Mouse (Mus musculus) neural tube, embryonic 14.5 days (tissue): Measurements from ENCODE around the gene Efhd1. TPM values are rescaled to one million over a fixed set of nuclear protein-coding genes. Genes with fewer than 3 reads are reported as not detected.

Source experiments
- ATAC-seq: fragments of 200-750 bp; cut with Nextera tagmentation; 2 replicates; pipeline ENCODE4 v1.8.0; 2017; ENCODE audit warnings: low read depth, mild to moderate bottlenecking, moderate TSS enrichment, moderate library complexity
- H3K27ac ChIP-seq: fragments of 300-500 bp; sonication (generic); 2 replicates; pipeline ENCODE4 v1.5.1; 2014; ENCODE audit warnings: low read depth, mild to moderate bottlenecking, control low read depth, low read length, moderate library complexity, mixed read lengths
- H3K27me3 ChIP-seq: fragments of 300-500 bp; sonication (generic); 2 replicates; pipeline ENCODE4 v1.6.1; 2014; ENCODE audit warnings: low read length; ENCODE audit not compliant: control insufficient read depth, insufficient read depth
- H3K36me3 ChIP-seq: fragments of 300-500 bp; sonication (generic); 2 replicates; pipeline ENCODE4 v1.6.1; 2014; ENCODE audit warnings: low read length, mixed read lengths; ENCODE audit not compliant: control insufficient read depth, insufficient read depth
- H3K4me1 ChIP-seq: fragments of 300-500 bp; sonication (generic); 2 replicates; pipeline ENCODE4 v1.6.1; 2014; ENCODE audit warnings: low read length; ENCODE audit not compliant: control insufficient read depth, insufficient read depth
- H3K4me2 ChIP-seq: fragments of 300-500 bp; sonication (generic); 2 replicates; pipeline ENCODE4 v1.6.1; 2014; ENCODE audit warnings: mild to moderate bottlenecking, low read depth, low read length, control low read depth
- H3K4me3 ChIP-seq: fragments of 300-500 bp; sonication (generic); 2 replicates; pipeline ENCODE4 v1.5.1; 2014; ENCODE audit warnings: low read depth, low read length, control low read depth, mixed read lengths
- H3K9ac ChIP-seq: fragments of 300-500 bp; sonication (generic); replicated peaks from 2 replicates; pipeline ENCODE4 v1.6.1; 2014; ENCODE audit warnings: low read depth, mild to moderate bottlenecking, control low read depth, low read length, mixed read lengths
- H3K9me3 ChIP-seq: fragments of 300-500 bp; sonication (generic); 2 replicates; pipeline ENCODE4 v1.6.1; 2016; ENCODE audit warnings: low read length; ENCODE audit not compliant: control insufficient read depth
- WGBS: fragments of 180-500 bp; shearing (Covaris S2); extraction: QIAGEN DNeasy Blood & Tissue Kit; methylation state at CpG from one replicate; pipeline ENCODE4 v1.1.7; 2014; 5-methylcytosine and 5-hydroxymethylcytosine counted together
- polyA plus RNA-seq: library from polyadenylated mRNA; unstranded; fragments of >200 nt; fragmentation: Nextera tagmentation; extraction: Ambion mirVana; gene quantifications from 2 replicates; pipeline ENCODE4 v1.2.1, GENCODE M21; 2014

Efhd1 gene
- polyA plus RNA-seq, 1 experiment from 2014 or later, result 1.2 TPM

GRCm38 (mm10) chr1:87313843-87314570, 49.8 kb downstream of the Efhd1 start:
- Histone ChIP-seq H3K4me1 (no peaks in the 10 kb centered on the region), H3K9ac (no peak overlapping the region), H3K27me3 (no peaks in the 10 kb centered on the region), H3K4me2 (no peak overlapping the region), H3K27ac (no peak overlapping the region), H3K36me3 (no peaks in the 10 kb centered on the region), H3K9me3 (no peaks in the 10 kb centered on the region), H3K4me3 (no peak overlapping the region)
- no peak for ATAC-seq
- WGBS, result 90% methylated on average over 8 of the region's 8 CpGs

GRCm38 (mm10) chr1:87315431-87315830, 51.3 kb downstream of the Efhd1 start:
- no peak overlapping the region for H3K4me3 ChIP-seq
- H3K4me1 ChIP-seq, result no peaks in the 10 kb centered on the region
- no peak overlapping the region for H3K4me2 ChIP-seq
- H3K27me3 ChIP-seq, result no peaks in the 10 kb centered on the region
- H3K9ac ChIP-seq, result no peak overlapping the region
- no peaks in the 10 kb centered on the region for H3K36me3 ChIP-seq
- no peak for ATAC-seq
- H3K27ac ChIP-seq, result no peak overlapping the region
- 89% methylated on average over 2 of the region's 2 CpGs for WGBS
- no peaks in the 10 kb centered on the region for H3K9me3 ChIP-seq

GRCm38 (mm10) chr1:87315894-87316293, 51.7 kb downstream of the Efhd1 start:
- ATAC-seq, result no peak
- H3K27me3 ChIP-seq, result no peaks in the 10 kb centered on the region
- no peaks in the 10 kb centered on the region for H3K4me1 ChIP-seq
- no peaks in the 10 kb centered on the region for H3K36me3 ChIP-seq
- WGBS, result 77% methylated on average over 2 of the region's 2 CpGs
- no peak overlapping the region for H3K4me3 ChIP-seq
- no peak overlapping the region for H3K9ac ChIP-seq
- H3K27ac ChIP-seq, result no peak overlapping the region
- no peak overlapping the region for H3K4me2 ChIP-seq
- H3K9me3 ChIP-seq, result peaks cover 1% of the 10 kb centered on the region; the same call in 1 of the 2 replicates

- WGBS, result 51% methylated on average over 3 of the region's 3 CpGs
- H3K9me3 ChIP-seq, result peaks cover 7% of the 10 kb centered on the region; the same call in 1 of the 2 replicates
- H3K9ac ChIP-seq, result no peak overlapping the region
These were observed 52.5 kb downstream of the Efhd1 start for GRCm38 (mm10) chr1:87316672-87317071.

GRCm38 (mm10) chr1:87321071-87321470, 56.9 kb downstream of the Efhd1 start:
- Histone ChIP-seq H3K9me3 (peaks cover 7% of the 10 kb centered on the region; the same call in 1 of the 2 replicates), H3K27ac (no peak overlapping the region), H3K27me3 (no peaks in the 10 kb centered on the region), H3K4me2 (no peak overlapping the region), H3K9ac (no peak overlapping the region), H3K36me3 (no peaks in the 10 kb centered on the region), H3K4me1 (no peaks in the 10 kb centered on the region), H3K4me3 (no peak overlapping the region)
- WGBS, result 5% methylated on average over 1 of the region's 1 CpGs
- no peak for ATAC-seq

More at GRCm38 (mm10) chr1:87316672-87317071, 52.5 kb downstream of the Efhd1 start:
- peak; percentile 60; the same call in 1 of the 2 replicates for ATAC-seq
- Histone ChIP-seq H3K4me2 (no peak overlapping the region), H3K36me3 (no peaks in the 10 kb centered on the region), H3K27ac (no peak overlapping the region), H3K4me1 (no peaks in the 10 kb centered on the region), H3K4me3 (no peak overlapping the region), H3K27me3 (no peaks in the 10 kb centered on the region)

- Histone ChIP-seq H3K4me1 (no peaks in the 10 kb centered on the region), H3K4me3 (no peak overlapping the region), H3K27me3 (no peaks in the 10 kb centered on the region), H3K4me2 (no peak overlapping the region), H3K9ac (no peak overlapping the region), H3K27ac (no peak overlapping the region), H3K36me3 (no peaks in the 10 kb centered on the region), H3K9me3 (peaks cover 7% of the 10 kb centered on the region; the same call in 1 of the 2 replicates)
- ATAC-seq, result no peak
- 93% methylated on average over 3 of the region's 3 CpGs for WGBS
These were observed 58.6 kb downstream of the Efhd1 start for GRCm38 (mm10) chr1:87322778-87323177.

- no peak for ATAC-seq
- no peak overlapping the region for H3K4me3 ChIP-seq
- H3K36me3 ChIP-seq, result no peaks in the 10 kb centered on the region
- H3K9me3 ChIP-seq, result peaks cover 7% of the 10 kb centered on the region; the same call in 1 of the 2 replicates
- H3K4me2 ChIP-seq, result no peak overlapping the region
- peaks cover 7% of the 10 kb centered on the region for H3K4me1 ChIP-seq
- no peaks in the 10 kb centered on the region for H3K27me3 ChIP-seq
- H3K27ac ChIP-seq, result no peak overlapping the region
- no peak overlapping the region for H3K9ac ChIP-seq
These were observed 60.5 kb downstream of the Efhd1 start for GRCm38 (mm10) chr1:87324649-87325048.

- H3K27me3 ChIP-seq, result no peaks in the 10 kb centered on the region
- H3K4me2 ChIP-seq, result peak within 1 kb of the TSS; percentile 64
- H3K4me3 ChIP-seq, result peak within 1 kb of the TSS; percentile 96
- H3K9me3 ChIP-seq, result no peaks in the 10 kb centered on the region
- WGBS, result under 1% methylated on average over 33 of the region's 36 CpGs
- peak within 1 kb of the TSS; percentile 92 for H3K27ac ChIP-seq
- H3K9ac ChIP-seq, result peak within 1 kb of the TSS; percentile 99
- peak; percentile 96 for ATAC-seq
- H3K4me1 ChIP-seq, result peaks cover 7% of the 10 kb centered on the region
- H3K36me3 ChIP-seq, result no peaks in the 10 kb centered on the region
These were observed 62.6 kb downstream of the Efhd1 start, which contains the start of gene Gigyf2 for GRCm38 (mm10) chr1:87326742-87327163. TSS of gene Gigyf2 (plus strand) at chr1:87326998.

GRCm38 (mm10) chr1:87327165-87327861, 63.1 kb downstream of the Efhd1 start:
- no peaks in the 10 kb centered on the region for H3K9me3 ChIP-seq
- peak overlapping the region; percentile 99 for H3K9ac ChIP-seq
- peak overlapping the region; percentile 64 for H3K4me2 ChIP-seq
- peaks cover 7% of the 10 kb centered on the region for H3K4me1 ChIP-seq
- no peaks in the 10 kb centered on the region for H3K36me3 ChIP-seq
- no peaks in the 10 kb centered on the region for H3K27me3 ChIP-seq
- peak; percentile 75 for ATAC-seq
- peak overlapping the region; percentile 96 for H3K4me3 ChIP-seq
- peak overlapping the region; percentile 92 for H3K27ac ChIP-seq
- 0% methylated on average over 38 of the region's 53 CpGs for WGBS
